23 mouse cellular contexts compared by ENCODE assay signal in genomic region chr13:97254564-97255164, GRCm38 (mm10). TPM values are rescaled to one million over a fixed set of nuclear protein-coding genes. Genes with fewer than 3 reads are reported as not detected.
DNase-seq lines count a peak whose midpoint lies in the region; ATAC-seq and TF ChIP-seq lines count a peak whose summit lies in the region.
"Had no signal": no experiment of that assay in that cellular context is flagged by ENCODE, and none has a peak within 500 bp of the region (broad histone marks: within the 10 kb centered on the region; RNA-seq: fewer than 3 reads in every experiment).

No protein-coding gene starts in this region.

- 74% methylated on average over 10 of the region's 10 CpGs for WGBS in hindbrain, postnatal 0 days
- WGBS in hindbrain, embryonic 14.5 days: 77% methylated on average over 10 of the region's 10 CpGs
- WGBS in midbrain, embryonic 11.5 days: 86% methylated on average over 10 of the region's 10 CpGs
- 73% methylated on average over 10 of the region's 10 CpGs for WGBS in midbrain, embryonic 13.5 days
- 62% methylated on average over 10 of the region's 10 CpGs for WGBS in forebrain, embryonic 16.5 days

- H3K79me2 ChIP-seq in myocyte (ENCODE audit: control insufficient read depth, insufficient read depth): peaks cover 13% of the 10 kb centered on the region

- TF ChIP-seq POLR2A in myocyte (IDR thresholded peaks at IDR 0.05; ENCODE audit: insufficient read length, low read depth): no peak

- no peak overlapping the region for H3ac ChIP-seq in myocyte (ENCODE audit: control insufficient read depth, insufficient read length)

- H3K9ac ChIP-seq in hindbrain, postnatal 0 days (replicated peaks; ENCODE audit: low read length): no peak overlapping the region
- no peak overlapping the region for H3K9ac ChIP-seq in hindbrain, embryonic 14.5 days
- H3K9ac ChIP-seq in midbrain, embryonic 11.5 days (ENCODE audit: low read length): no peak overlapping the region
- no peak overlapping the region for H3K9ac ChIP-seq in midbrain, embryonic 13.5 days (replicated peaks)
- no peak overlapping the region for H3K9ac ChIP-seq in forebrain, embryonic 16.5 days (replicated peaks; ENCODE audit: low read depth, low read length)
- H3K9ac ChIP-seq: embryonic facial prominence, embryonic 12.5 days; hindbrain, embryonic 15.5 days; limb, embryonic 12.5 days; liver, embryonic 12.5 days; lung, embryonic 15.5 days; neural tube, embryonic 12.5 days had no signal

- H3K4me3 ChIP-seq in hindbrain, postnatal 0 days (ENCODE audit: low read length): no peak overlapping the region
- no peak overlapping the region for H3K4me3 ChIP-seq in hindbrain, embryonic 14.5 days (replicated peaks; ENCODE audit: low read length)
- no peak overlapping the region for H3K4me3 ChIP-seq in midbrain, embryonic 11.5 days (ENCODE audit: low read depth, low read length)
- no peak overlapping the region for H3K4me3 ChIP-seq in midbrain, embryonic 13.5 days (replicated peaks)
- no peak overlapping the region for H3K4me3 ChIP-seq in forebrain, embryonic 16.5 days (replicated peaks; ENCODE audit: low read length)
- H3K4me3 ChIP-seq in myocyte: no peak overlapping the region
- H3K4me3 ChIP-seq: embryonic facial prominence, embryonic 12.5 days; erythroblast, embryonic 14.5 days; hindbrain, embryonic 15.5 days; limb, embryonic 12.5 days; liver, embryonic 12.5 days; lung, embryonic 15.5 days; neural tube, embryonic 12.5 days had no signal

- no peak overlapping the region for H3K4me2 ChIP-seq in hindbrain, postnatal 0 days (ENCODE audit: low read depth, low read length)
- no peak overlapping the region for H3K4me2 ChIP-seq in hindbrain, embryonic 14.5 days (replicated peaks)
- no peak overlapping the region for H3K4me2 ChIP-seq in midbrain, embryonic 11.5 days
- H3K4me2 ChIP-seq in midbrain, embryonic 13.5 days (replicated peaks): no peak overlapping the region
- H3K4me2 ChIP-seq in forebrain, embryonic 16.5 days (ENCODE audit: low read length): no peak overlapping the region
- H3K4me2 ChIP-seq in myocyte (ENCODE audit: low read depth): no peak overlapping the region
- H3K4me2 ChIP-seq: embryonic facial prominence, embryonic 12.5 days; hindbrain, embryonic 15.5 days; limb, embryonic 12.5 days; liver, embryonic 12.5 days; lung, embryonic 15.5 days; neural tube, embryonic 12.5 days had no signal

- no peak for TF ChIP-seq CTCF in hindbrain, postnatal 0 days (IDR thresholded peaks at IDR 0.05; ENCODE audit: low read depth)

- no peaks in the 10 kb centered on the region; the same call in 1 of the 2 replicates for H3K36me3 ChIP-seq in hindbrain, postnatal 0 days (ENCODE audit: insufficient read depth, low read length)
- peaks cover 26% of the 10 kb centered on the region for H3K36me3 ChIP-seq in hindbrain, embryonic 14.5 days (replicated peaks; ENCODE audit: control insufficient read depth, insufficient read depth)
- peaks cover 3% of the 10 kb centered on the region; the same call in 1 of the 2 replicates for H3K36me3 ChIP-seq in midbrain, embryonic 11.5 days (ENCODE audit: control insufficient read depth, insufficient read depth, low read length)
- peaks cover 14% of the 10 kb centered on the region for H3K36me3 ChIP-seq in midbrain, embryonic 13.5 days
- no peaks in the 10 kb centered on the region for H3K36me3 ChIP-seq in forebrain, embryonic 16.5 days (ENCODE audit: control insufficient read depth, insufficient read depth)
- peaks cover 32% of the 10 kb centered on the region for H3K36me3 ChIP-seq in myocyte (ENCODE audit: control insufficient read depth, insufficient read depth)

- DNase-seq in hindbrain, postnatal 0 days (ENCODE audit: low spot score): peak; percentile 3
- DNase-seq in hindbrain, embryonic 14.5 days (ENCODE audit: low spot score): no peak
- DNase-seq in midbrain, embryonic 11.5 days (ENCODE audit: low spot score, missing footprints): peak; percentile 75
- no peak for DNase-seq in gastrocnemius, postnatal 10 days
- no peak for DNase-seq in heart, postnatal 36 days
- DNase-seq: cerebellum, adult 8-10 months; gastrocnemius, postnatal 25 days; kidney, adult 18-20 months; kidney, postnatal 14 days; thymus, postnatal 36 days had no signal

- H3K27ac ChIP-seq in hindbrain, postnatal 0 days: no peak overlapping the region
- H3K27ac ChIP-seq in hindbrain, embryonic 14.5 days: no peak overlapping the region
- no peak overlapping the region for H3K27ac ChIP-seq in midbrain, embryonic 11.5 days (ENCODE audit: low read depth, low read length)
- no peak overlapping the region for H3K27ac ChIP-seq in midbrain, embryonic 13.5 days
- H3K27ac ChIP-seq in forebrain, embryonic 16.5 days (ENCODE audit: low read length): peak overlapping the region; percentile 91
- H3K27ac ChIP-seq: embryonic facial prominence, embryonic 12.5 days; hindbrain, embryonic 15.5 days; limb, embryonic 12.5 days; liver, embryonic 12.5 days; lung, embryonic 15.5 days had no signal

- peaks cover 35% of the 10 kb centered on the region for H3K4me1 ChIP-seq in hindbrain, postnatal 0 days (ENCODE audit: insufficient read depth, low read length)
- peaks cover 44% of the 10 kb centered on the region for H3K4me1 ChIP-seq in hindbrain, embryonic 14.5 days (replicated peaks; ENCODE audit: control insufficient read depth, insufficient read depth, low read length)
- peaks cover 66% of the 10 kb centered on the region for H3K4me1 ChIP-seq in midbrain, embryonic 11.5 days (ENCODE audit: control insufficient read depth, insufficient read depth, low read length)
- peaks cover 86% of the 10 kb centered on the region for H3K4me1 ChIP-seq in midbrain, embryonic 13.5 days (replicated peaks)
- peaks cover 72% of the 10 kb centered on the region for H3K4me1 ChIP-seq in forebrain, embryonic 16.5 days (replicated peaks; ENCODE audit: control insufficient read depth, insufficient read depth, low read length)

- ATAC-seq in hindbrain, postnatal 0 days: no peak
- no peak for ATAC-seq in hindbrain, embryonic 14.5 days (ENCODE audit: low FRiP score)
- ATAC-seq in midbrain, embryonic 11.5 days (ENCODE audit: low FRiP score): no peak
- no peak for ATAC-seq in midbrain, embryonic 13.5 days
- ATAC-seq in forebrain, embryonic 16.5 days: no peak
- ATAC-seq: liver, embryonic 12.5 days; midbrain, embryonic 16.5 days had no signal

- H3K27me3 ChIP-seq in hindbrain, postnatal 0 days (ENCODE audit: insufficient read depth, low read length): no peaks in the 10 kb centered on the region
- no peaks in the 10 kb centered on the region for H3K27me3 ChIP-seq in hindbrain, embryonic 14.5 days (ENCODE audit: control insufficient read depth, insufficient read depth, low read length)
- no peaks in the 10 kb centered on the region for H3K27me3 ChIP-seq in midbrain, embryonic 11.5 days (ENCODE audit: control insufficient read depth, insufficient read depth, low read length)
- H3K27me3 ChIP-seq in midbrain, embryonic 13.5 days: peaks cover 4% of the 10 kb centered on the region
- no peaks in the 10 kb centered on the region for H3K27me3 ChIP-seq in forebrain, embryonic 16.5 days (replicated peaks; ENCODE audit: control insufficient read depth, insufficient read depth, low read length)
- no peaks in the 10 kb centered on the region for H3K27me3 ChIP-seq in myocyte (ENCODE audit: control insufficient read depth, insufficient read depth, insufficient read length)
- H3K27me3 ChIP-seq: CH12.LX; hindbrain, embryonic 15.5 days; lung, embryonic 15.5 days; neural tube, embryonic 12.5 days had no signal

- intact Hi-C loops in heart, postnatal 36 days (cut with DNase I): no loop called here

- no peaks in the 10 kb centered on the region for H3K9me3 ChIP-seq in hindbrain, postnatal 0 days (ENCODE audit: low read length)
- H3K9me3 ChIP-seq in hindbrain, embryonic 14.5 days (ENCODE audit: control insufficient read depth, low read length): no peaks in the 10 kb centered on the region
- H3K9me3 ChIP-seq in midbrain, embryonic 11.5 days (ENCODE audit: control insufficient read depth, low read length): no peaks in the 10 kb centered on the region
- H3K9me3 ChIP-seq in midbrain, embryonic 13.5 days: no peaks in the 10 kb centered on the region
- no peaks in the 10 kb centered on the region for H3K9me3 ChIP-seq in forebrain, embryonic 16.5 days (ENCODE audit: control insufficient read depth, low read length)
- H3K9me3 ChIP-seq: embryonic facial prominence, embryonic 12.5 days; hindbrain, embryonic 15.5 days; limb, embryonic 12.5 days; liver, embryonic 12.5 days; lung, embryonic 15.5 days; neural tube, embryonic 12.5 days had no signal

TF ChIP-seq in myocyte, 11 proteins besides CTCF, POLR2A, EP300 and RAD21:
- TF ChIP-seq MYOG (IDR thresholded peaks at IDR 0.05; ENCODE audit: control insufficient read depth in 1 of 3, insufficient read depth in 1 of 3, insufficient read length in 2 of 3, low read depth in 2 of 3): no peak
- TF ChIP-seq POLR2AphosphoS2 (IDR thresholded peaks at IDR 0.05; ENCODE audit: insufficient read length, low read depth): peak; percentile 46
- no peak for TF ChIP-seq TCF3 (IDR thresholded peaks at IDR 0.05; ENCODE audit: insufficient read length, low read depth)
TF ChIP-seq in myocyte: peak in this region for 1.

RNA-seq across cellular contexts. Expression of gene Enc1, which starts 13.8 kb away (rescaled TPM):
- 179 and 206 TPM in 2 replicates for total RNA-seq in hindbrain, postnatal 0 days (2014; rRNA removed)
- polyA plus RNA-seq in hindbrain, postnatal 0 days (2015; fragmentation: Nextera tagmentation; extraction: Ambion mirVana): 29.3 and 33.3 TPM in 2 replicates
- 80.5 and 82.4 TPM in 2 replicates for polyA plus RNA-seq in hindbrain, embryonic 14.5 days (2014; fragmentation: Nextera tagmentation; extraction: Ambion mirVana)
- 18.4 and 19.8 TPM in 2 replicates for polyA plus RNA-seq in midbrain, embryonic 11.5 days (2014; fragmentation: Nextera tagmentation; extraction: Ambion mirVana)
- polyA plus RNA-seq in midbrain, embryonic 13.5 days (2015; fragmentation: Nextera tagmentation; extraction: Ambion mirVana): 50.2 and 52.1 TPM in 2 replicates
- polyA plus RNA-seq in forebrain, embryonic 16.5 days (2015; fragmentation: Nextera tagmentation; extraction: Ambion mirVana): 133 and 143 TPM in 2 replicates
- 21.1 TPM for polyA plus RNA-seq in myocyte (2012; fragmentation: generic; extraction: Trizol)
- total RNA-seq in gastrocnemius, postnatal 10 days (2021): 1 to 10 TPM; 6.4 to 8.2 TPM
- total RNA-seq in heart, postnatal 36 days (2021): 1 to 10 TPM; 4.7 to 8.1 TPM
- total RNA-seq: MEL had no signal

RNA-seq across cellular contexts. Expression of gene Hexb, which starts 56.5 kb away (rescaled TPM):
- 66.4 and 75.8 TPM in 2 replicates for total RNA-seq in hindbrain, postnatal 0 days (2014; rRNA removed)
- 65.4 and 70.8 TPM in 2 replicates for polyA plus RNA-seq in hindbrain, postnatal 0 days (2015; fragmentation: Nextera tagmentation; extraction: Ambion mirVana)
- 45.3 and 50.7 TPM in 2 replicates for polyA plus RNA-seq in hindbrain, embryonic 14.5 days (2014; fragmentation: Nextera tagmentation; extraction: Ambion mirVana)
- 25.8 and 26.1 TPM in 2 replicates for polyA plus RNA-seq in midbrain, embryonic 11.5 days (2014; fragmentation: Nextera tagmentation; extraction: Ambion mirVana)
- polyA plus RNA-seq in midbrain, embryonic 13.5 days (2015; fragmentation: Nextera tagmentation; extraction: Ambion mirVana): 26.1 and 26.4 TPM in 2 replicates
- polyA plus RNA-seq in forebrain, embryonic 16.5 days (2015; fragmentation: Nextera tagmentation; extraction: Ambion mirVana): 32.8 and 38.7 TPM in 2 replicates
- polyA plus RNA-seq in myocyte (2012; fragmentation: generic; extraction: Trizol): 30.9 TPM
- 10 to 100 TPM; 16.2 to 25.9 TPM for total RNA-seq in gastrocnemius, postnatal 10 days (2021)
- 10 to 100 TPM; 24.8 to 28.0 TPM for total RNA-seq in heart, postnatal 36 days (2021)

Comparison
In these comparisons a context has a peak if more than half of its experiments do, and no peak if none do; other contexts are left out.
1. DNase-seq: peak in hindbrain, postnatal 0 days (single experiment) and midbrain, embryonic 11.5 days (single experiment); none in hindbrain, embryonic 14.5 days (single experiment), gastrocnemius, postnatal 10 days (single experiment) and heart, postnatal 36 days (0 of 2).